Mouse (Mus musculus) CH12.LX (cell line): ENCODE data around the gene Fxyd2. TPM values are rescaled to one million over a fixed set of nuclear protein-coding genes. Genes with fewer than 3 reads are reported as not detected.

Experiments used
- DNase-seq: peaks from one replicate; pipeline ENCODE4 v3.0.0-alpha.2; 2013; ENCODE audit errors: extremely low read depth
- H3K27ac ChIP-seq: 2 replicates; pipeline ENCODE4 v1.5.1; 2012; ENCODE audit warnings: low read depth, mild to moderate bottlenecking, control low read depth, moderate library complexity; ENCODE audit not compliant: insufficient read depth
- H3K27me3 ChIP-seq: replicated peaks from 2 replicates; pipeline ENCODE3; 2012; ENCODE audit warnings: inconsistent platforms
- H3K36me3 ChIP-seq, 2 experiments: replicated peaks in 1 of 2; 2 replicates each; pipeline versions ENCODE3 to v1.6.1; 2012; ENCODE audit warnings: inconsistent platforms in 1 of 2, low read length in 1 of 2, mild to moderate bottlenecking in 1 of 2, mixed read lengths in 1 of 2, moderate library complexity in 1 of 2; ENCODE audit not compliant: control insufficient read depth in 1 of 2, insufficient read depth in 1 of 2
- H3K4me1 ChIP-seq, 2 experiments: 2 replicates each; pipeline ENCODE4 v1.6.1; 2012; ENCODE audit warnings: inconsistent platforms in 1 of 2, moderate library complexity in 1 of 2; ENCODE audit not compliant: insufficient read depth in 2 of 2, control insufficient read depth in 1 of 2
- H3K4me2 ChIP-seq: 2 replicates; pipeline ENCODE4 v1.6.1; 2012; ENCODE audit warnings: low read depth, mild to moderate bottlenecking, control low read depth; ENCODE audit not compliant: poor library complexity, insufficient read depth, severe bottlenecking
- H3K4me3 ChIP-seq, 3 experiments: fragments of 150-350 bp in 1 of 3; sonication (generic) in 1 of 3; replicated peaks in 1 of 3; 2 replicates each; pipeline versions ENCODE3 to v1.5.1; 2011 to 2012; ENCODE audit warnings: low read depth in 2 of 3, low read length in 2 of 3, mild to moderate bottlenecking in 2 of 3, moderate library complexity in 2 of 3, control low read depth in 1 of 3, improper control_type of control experiment in 1 of 3, inconsistent platforms in 1 of 3, mixed read lengths in 1 of 3; ENCODE audit not compliant: poor library complexity in 1 of 3
- H3K79me2 ChIP-seq: replicated peaks from 2 replicates; pipeline ENCODE4 v1.6.1; 2012; ENCODE audit warnings: mild to moderate bottlenecking, moderate library complexity; ENCODE audit not compliant: control insufficient read depth, poor library complexity, insufficient read depth, severe bottlenecking; ENCODE audit errors: extremely low read depth
- H3K9ac ChIP-seq: 2 replicates; pipeline ENCODE4 v1.6.1; 2012; ENCODE audit warnings: low read depth, mild to moderate bottlenecking, control low read depth, moderate library complexity; ENCODE audit not compliant: insufficient read depth
- H3K9me3 ChIP-seq: replicated peaks from 2 replicates; pipeline ENCODE3; 2012; ENCODE audit warnings: low read length, inconsistent platforms, mixed read lengths
- CHD1 ChIP-seq: IDR thresholded peaks from 2 replicates; pipeline ENCODE4 v1.6.1; 2012; ENCODE audit warnings: low read depth, low read length, improper control_type of control experiment, inconsistent platforms
- CTCF ChIP-seq, 2 experiments: IDR thresholded peaks in 1 of 2; conservative IDR thresholded peaks in 1 of 2; 2 replicates each; pipeline ENCODE4 v1.5.1; 2011 to 2012; ENCODE audit warnings: low read depth in 2 of 2, low read length in 2 of 2, improper control_type of control experiment in 1 of 2, inconsistent platforms in 1 of 2, mild to moderate bottlenecking in 1 of 2, moderate library complexity in 1 of 2
- HCFC1 ChIP-seq: IDR thresholded peaks from 2 replicates; pipeline ENCODE4 v1.6.1; 2012; ENCODE audit warnings: low read depth, mild to moderate bottlenecking, inconsistent platforms, low read length, improper control_type of control experiment
- IRF4 ChIP-seq: IDR thresholded peaks from 2 replicates; pipeline ENCODE4 v1.6.1; 2014; ENCODE audit warnings: low read depth, mild to moderate bottlenecking, inconsistent platforms, low read length, improper control_type of control experiment
- JUN ChIP-seq: IDR thresholded peaks from 2 replicates; pipeline ENCODE4 v1.6.1; 2011; ENCODE audit warnings: low read depth, mild to moderate bottlenecking, low read length, improper control_type of control experiment, moderate library complexity; ENCODE audit not compliant: insufficient read depth
- KAT2A ChIP-seq: IDR thresholded peaks from 2 replicates; pipeline ENCODE4 v1.6.1; 2012; ENCODE audit warnings: low read length, improper control_type of control experiment, inconsistent platforms; ENCODE audit not compliant: insufficient replicate concordance
- MAZ ChIP-seq: IDR thresholded peaks from 2 replicates; pipeline ENCODE4 v1.6.1; 2012; ENCODE audit warnings: low read depth, mild to moderate bottlenecking, inconsistent platforms, low read length, improper control_type of control experiment, moderate library complexity
- MEF2A ChIP-seq: IDR thresholded peaks from 2 replicates; pipeline ENCODE4 v1.6.1; 2014; ENCODE audit warnings: low read depth, mild to moderate bottlenecking, inconsistent platforms, low read length, improper control_type of control experiment, borderline replicate concordance
- MYC ChIP-seq: IDR thresholded peaks from 2 replicates; pipeline ENCODE4 v1.6.1; 2011; ENCODE audit warnings: low read depth, mild to moderate bottlenecking, improper control_type of control experiment, low read length
- NRF1 ChIP-seq: IDR thresholded peaks from 2 replicates; pipeline ENCODE4 v1.6.1; 2014; ENCODE audit warnings: low read depth, mild to moderate bottlenecking, inconsistent platforms, low read length, improper control_type of control experiment, moderate library complexity
- POLR2A ChIP-seq: IDR thresholded peaks from 2 replicates; pipeline ENCODE4 v1.6.1; 2011; ENCODE audit warnings: low read depth, mild to moderate bottlenecking, improper control_type of control experiment, low read length
- RAD21 ChIP-seq: IDR thresholded peaks from 2 replicates; pipeline ENCODE4 v1.6.1; 2011; ENCODE audit warnings: low read depth, mild to moderate bottlenecking, low read length, improper control_type of control experiment, moderate library complexity
- TCF12 ChIP-seq: IDR thresholded peaks from 2 replicates; pipeline ENCODE4 v1.6.1; 2014; ENCODE audit warnings: low read depth, mild to moderate bottlenecking, inconsistent platforms, low read length, improper control_type of control experiment
- USF1 ChIP-seq: IDR thresholded peaks from 2 replicates; pipeline ENCODE4 v1.6.1; 2014; ENCODE audit warnings: low read depth, mild to moderate bottlenecking, inconsistent platforms, low read length, improper control_type of control experiment
- ZMIZ1 ChIP-seq: IDR thresholded peaks from 2 replicates; pipeline ENCODE4 v1.6.1; 2012; ENCODE audit warnings: low read depth, mild to moderate bottlenecking, inconsistent platforms, low read length, improper control_type of control experiment
- dilution Hi-C: fragments of 300-500 bp; cut with MboI; formaldehyde crosslinking; loops from 2 replicates; pipeline ENCODE4 v1.14.3; 2020; ENCODE audit warnings: low sequenced_read_pairs; ENCODE audit not compliant: extremely low pct_unique_long_range_greater_than_20kb, extremely low pct_ligation_motif_present
- in situ Hi-C: fragments of 300-500 bp; cut with MboI; formaldehyde crosslinking; loops from 3 replicates; pipeline ENCODE4 v1.14.3; 2019; ENCODE audit warnings: low sequenced_read_pairs, low pct_ligation_motif_present, low pct_unique_long_range_greater_than_20kb, mixed read lengths
- polyA plus RNA-seq: library from polyadenylated mRNA; unstranded; fragments of >175 nt; gene quantifications from 2 replicates; pipeline ENCODE4 v1.2.1, GENCODE M21; 2012; ENCODE audit warnings: low read depth; ENCODE audit not compliant: insufficient read length
- total RNA-seq, 2 experiments: library from RNA; depleted of rRNA; stranded (reverse); fragments of 300-350 nt in 1 of 2; fragments of >200 nt in 1 of 2; gene quantifications; 2 replicates each; pipeline ENCODE4 v1.2.3; 2012 to 2014

The Fxyd2 gene
- total and polyA plus RNA-seq, 3 experiments = not detected

GRCm38 (mm10) chr9:45395796-45396195, 3.7 kb upstream of the Fxyd2 start:
- H3K79me2 ChIP-seq = no peaks in the 10 kb centered on the region
- in situ Hi-C loops (loop anchor here (25.0 kb wide), 1 partner anchor 383 kb away; the partner anchor contains the start of gene Cd3e), dilution Hi-C loops (no loop called here)
- TF ChIP-seq JUN = no peak
- no peak for TF ChIP-seq MAZ
- TF ChIP-seq IRF4 = no peak
- TF ChIP-seq ZMIZ1 = no peak
- no peak for TF ChIP-seq POLR2A
- no peak for TF ChIP-seq MEF2A
- no peak overlapping the region for H3K4me2 ChIP-seq
- no peak overlapping the region for H3K9ac ChIP-seq
- no peak for DNase-seq
- H3K4me1 ChIP-seq = peaks cover 0 to 14% of the 10 kb centered on the region in 2 experiments; a peak in 3 of 4 replicates
- H3K27ac ChIP-seq = no peak overlapping the region
- H3K27me3 ChIP-seq = peaks cover 52% of the 10 kb centered on the region
- H3K36me3 ChIP-seq = no peaks in the 10 kb centered on the region
- H3K4me3 ChIP-seq = no peak overlapping the region
- H3K9me3 ChIP-seq = no peaks in the 10 kb centered on the region

GRCm38 (mm10) chr9:45398336-45398735, 1.1 kb upstream of the Fxyd2 start:
- dilution Hi-C loops (no loop called here), in situ Hi-C loops (loop anchor here (25.0 kb wide), 1 partner anchor 386 kb away; the partner anchor contains the start of gene Cd3e)
- TF ChIP-seq MAZ (no peak), USF1 (no peak), RAD21 (no peak)

GRCm38 (mm10) chr9:45401851-45402250, 2.4 kb downstream of the Fxyd2 start:
- no peak for TF ChIP-seq IRF4
- TF ChIP-seq CHD1 = no peak
- TF ChIP-seq NRF1 = no peak
- TF ChIP-seq JUN = no peak
- no peak for TF ChIP-seq MYC
- no peak for TF ChIP-seq POLR2A
- no peak for TF ChIP-seq TCF12
- no peak for TF ChIP-seq HCFC1
- no peak for TF ChIP-seq CTCF (conservative IDR thresholded peaks at IDR 0.05 in 1 of 2, IDR thresholded peaks at IDR 0.05 in 1 of 2; ENCODE audit: low read depth in 2 of 2, low read length in 2 of 2)
- no peak for TF ChIP-seq KAT2A
- no peak for DNase-seq
- no peaks in the 10 kb centered on the region for H3K79me2 ChIP-seq
- dilution Hi-C loops (no loop called here), in situ Hi-C loops (no loop called here)
- H3K27me3 ChIP-seq = peaks cover 83% of the 10 kb centered on the region
- H3K4me2 ChIP-seq = no peak overlapping the region
- no peak overlapping the region for H3K4me3 ChIP-seq
- peaks cover 2 to 31% of the 10 kb centered on the region in 2 experiments for H3K4me1 ChIP-seq
- no peaks in the 10 kb centered on the region for H3K36me3 ChIP-seq
- no peaks in the 10 kb centered on the region for H3K9me3 ChIP-seq
- no peak overlapping the region for H3K9ac ChIP-seq
- H3K27ac ChIP-seq = no peak overlapping the region

More at GRCm38 (mm10) chr9:45398336-45398735, 1.1 kb upstream of the Fxyd2 start:
- Histone ChIP-seq H3K4me1 (peaks cover 0 to 14% of the 10 kb centered on the region in 2 experiments; a peak in 2 of 4 replicates), H3K4me2 (no peak overlapping the region), H3K36me3 (no peaks in the 10 kb centered on the region), H3K27me3 (peaks cover 77% of the 10 kb centered on the region), H3K27ac (no peak overlapping the region), H3K9me3 (no peaks in the 10 kb centered on the region), H3K4me3 (no peak overlapping the region), H3K79me2 (no peaks in the 10 kb centered on the region), H3K9ac (no peak overlapping the region)
- DNase-seq = no peak
